Mouse (Mus musculus) kidney, adult 2 months (tissue): ENCODE measurements around the gene Fam178b.
A peak's percentile ranks its signal among the peaks of the same experiment; 100 is the strongest.

ENCODE experiments used
- CTCF ChIP-seq: fragments of 200-500 bp; conservative IDR thresholded peaks from 2 replicates; pipeline ENCODE4 v1.5.1; 2011; ENCODE audit warnings: low read depth, mild to moderate bottlenecking, control low read depth, low read length, moderate library complexity, mixed read lengths; ENCODE audit not compliant: insufficient read depth, insufficient read length
- POLR2A ChIP-seq: fragments of 200-500 bp; IDR thresholded peaks from one replicate; pipeline ENCODE4 v1.6.1; 2011; ENCODE audit warnings: low read depth, low read length, control low read depth

GRCm38 (mm10) chr1:36683810-36684467 lies 956 bp upstream of the Fam178b start:
- TF ChIP-seq POLR2A (no peak), CTCF (peak; percentile 93)
